Mouse (Mus musculus) midbrain, embryonic 14.5 days (tissue): ENCODE measurements at regions not wholly inside any gene's neighbourhood (a gene's known extent, or its start where the extent isn't known, plus 50 kb on each side); places are given as distances from the start of the nearest gene placed in this dataset.

Source experiments
- ATAC-seq: fragments of 200-750 bp; cut with Nextera tagmentation; 2 replicates; pipeline ENCODE4 v1.8.0; 2017; ENCODE audit warnings: moderate number of reproducible peaks, moderate library complexity; ENCODE audit not compliant: low FRiP score, low TSS enrichment
- DNase-seq: peaks from one replicate; pipeline ENCODE4 v3.0.0-alpha.2; 2015
- H3K27ac ChIP-seq: fragments of 300-500 bp; sonication (generic); replicated peaks from 2 replicates; pipeline ENCODE4 v1.5.1; 2014; ENCODE audit warnings: mild to moderate bottlenecking, low read depth, low read length, moderate library complexity
- H3K27me3 ChIP-seq: fragments of 300-500 bp; sonication (generic); 2 replicates; pipeline ENCODE4 v1.6.1; 2014; ENCODE audit warnings: low read length, control low read depth, mixed read lengths; ENCODE audit not compliant: control insufficient read depth, insufficient read depth
- H3K36me3 ChIP-seq: fragments of 300-500 bp; sonication (generic); 2 replicates; pipeline ENCODE4 v1.6.1; 2014; ENCODE audit warnings: low read length, control low read depth; ENCODE audit not compliant: control insufficient read depth, insufficient read depth
- H3K4me1 ChIP-seq: fragments of 300-500 bp; sonication (generic); 2 replicates; pipeline ENCODE4 v1.6.1; 2014; ENCODE audit warnings: mild to moderate bottlenecking, antibody characterized with exemption, low read length, control low read depth; ENCODE audit not compliant: control insufficient read depth, insufficient read depth
- H3K4me2 ChIP-seq: fragments of 300-500 bp; sonication (generic); 2 replicates; pipeline ENCODE4 v1.6.1; 2014; ENCODE audit warnings: mild to moderate bottlenecking, low read length, moderate library complexity
- H3K4me3 ChIP-seq: fragments of 300-500 bp; sonication (generic); replicated peaks from 2 replicates; pipeline ENCODE4 v1.5.1; 2014; ENCODE audit warnings: low read depth, low read length
- H3K9ac ChIP-seq: fragments of 300-500 bp; sonication (generic); replicated peaks from 2 replicates; pipeline ENCODE4 v1.6.1; 2014; ENCODE audit warnings: mild to moderate bottlenecking, low read length, moderate library complexity
- H3K9me3 ChIP-seq: fragments of 300-500 bp; sonication (generic); 2 replicates; pipeline ENCODE4 v1.6.1; 2016; ENCODE audit warnings: low read length, control low read depth, mixed read lengths; ENCODE audit not compliant: control insufficient read depth
- WGBS: fragments of 180-500 bp; shearing (Covaris S2); extraction: QIAGEN DNeasy Blood & Tissue Kit; methylation state at CpG from one replicate; pipeline ENCODE4 v1.1.7; 2014; 5-methylcytosine and 5-hydroxymethylcytosine counted together

- no peak overlapping the region for H3K4me3 ChIP-seq
- no peaks in the 10 kb centered on the region for H3K36me3 ChIP-seq
- H3K27me3 ChIP-seq, result no peaks in the 10 kb centered on the region
- H3K9me3 ChIP-seq, result no peaks in the 10 kb centered on the region
- no peak for ATAC-seq
- no peak for DNase-seq
- no peak overlapping the region for H3K27ac ChIP-seq
- no peaks in the 10 kb centered on the region for H3K4me1 ChIP-seq
- H3K4me2 ChIP-seq, result no peak overlapping the region
- 95% methylated on average over 3 of the region's 3 CpGs for WGBS
- H3K9ac ChIP-seq, result no peak overlapping the region
These were observed 90.2 kb downstream of the Gm12728 start for GRCm38 (mm10) chr4:105879891-105880290.

GRCm38 (mm10) chr4:105884791-105885190 is 95.1 kb downstream of the Gm12728 start:
- 47% methylated on average over 3 of the region's 3 CpGs for WGBS
- H3K36me3 ChIP-seq, result no peaks in the 10 kb centered on the region
- ATAC-seq, result no peak
- no peaks in the 10 kb centered on the region for H3K27me3 ChIP-seq
- no peak overlapping the region for H3K4me3 ChIP-seq
- no peak overlapping the region for H3K9ac ChIP-seq
- no peaks in the 10 kb centered on the region for H3K9me3 ChIP-seq
- no peak overlapping the region for H3K4me2 ChIP-seq
- H3K27ac ChIP-seq, result no peak overlapping the region
- peak; percentile 4 for DNase-seq
- H3K4me1 ChIP-seq, result no peaks in the 10 kb centered on the region

- ATAC-seq (no peak), DNase-seq (no peak)
- H3K4me3 ChIP-seq, result no peak overlapping the region
These were observed 101.8 kb downstream of the Gm12728 start for GRCm38 (mm10) chr4:105891438-105891837.

GRCm38 (mm10) chr4:105892065-105892464 is 102.4 kb downstream of the Gm12728 start:
- Histone ChIP-seq H3K27ac (no peak overlapping the region), H3K36me3 (no peaks in the 10 kb centered on the region), H3K4me2 (no peak overlapping the region), H3K4me1 (no peaks in the 10 kb centered on the region), H3K9ac (no peak overlapping the region), H3K4me3 (no peak overlapping the region), H3K27me3 (no peaks in the 10 kb centered on the region), H3K9me3 (no peaks in the 10 kb centered on the region)
- ATAC-seq (no peak), DNase-seq (no peak)
- WGBS, result 88% methylated on average over 2 of the region's 2 CpGs

More at GRCm38 (mm10) chr4:105891438-105891837, 101.8 kb downstream of the Gm12728 start:
- Histone ChIP-seq H3K27ac (no peak overlapping the region), H3K36me3 (no peaks in the 10 kb centered on the region), H3K27me3 (no peaks in the 10 kb centered on the region), H3K9ac (no peak overlapping the region), H3K9me3 (no peaks in the 10 kb centered on the region), H3K4me2 (no peak overlapping the region), H3K4me1 (no peaks in the 10 kb centered on the region)
- 93% methylated on average over 4 of the region's 4 CpGs for WGBS

- Histone ChIP-seq H3K27ac (no peak overlapping the region), H3K27me3 (no peaks in the 10 kb centered on the region), H3K9me3 (no peaks in the 10 kb centered on the region), H3K4me1 (no peaks in the 10 kb centered on the region), H3K4me2 (no peak overlapping the region), H3K36me3 (no peaks in the 10 kb centered on the region), H3K4me3 (no peak overlapping the region), H3K9ac (no peak overlapping the region)
- WGBS, result 83% methylated on average over 2 of the region's 2 CpGs
- ATAC-seq (no peak), DNase-seq (no peak)
These were observed 105.4 kb downstream of the Gm12728 start for GRCm38 (mm10) chr4:105895116-105895515.

- Histone ChIP-seq H3K4me2 (no peak overlapping the region), H3K4me1 (no peaks in the 10 kb centered on the region), H3K27me3 (no peaks in the 10 kb centered on the region), H3K36me3 (no peaks in the 10 kb centered on the region), H3K9me3 (no peaks in the 10 kb centered on the region), H3K9ac (no peak overlapping the region), H3K27ac (no peak overlapping the region), H3K4me3 (no peak overlapping the region)
- 95% methylated on average over 5 of the region's 5 CpGs for WGBS
- ATAC-seq, result no peak
- DNase-seq, result no peak
These were observed 108.6 kb downstream of the Gm12728 start for GRCm38 (mm10) chr4:105898054-105898847.

GRCm38 (mm10) chr4:105904896-105905295 is 115.2 kb downstream of the Gm12728 start:
- Histone ChIP-seq H3K4me2 (no peak overlapping the region), H3K4me3 (no peak overlapping the region), H3K27ac (no peak overlapping the region), H3K36me3 (no peaks in the 10 kb centered on the region), H3K4me1 (no peaks in the 10 kb centered on the region), H3K27me3 (no peaks in the 10 kb centered on the region), H3K9me3 (no peaks in the 10 kb centered on the region), H3K9ac (no peak overlapping the region)
- ATAC-seq (no peak), DNase-seq (no peak)
- WGBS, result 74% methylated on average over 8 of the region's 8 CpGs

- Histone ChIP-seq H3K27ac (no peak overlapping the region), H3K9ac (no peak overlapping the region), H3K36me3 (no peaks in the 10 kb centered on the region), H3K27me3 (no peaks in the 10 kb centered on the region), H3K4me3 (no peak overlapping the region), H3K9me3 (no peaks in the 10 kb centered on the region), H3K4me2 (no peak overlapping the region), H3K4me1 (no peaks in the 10 kb centered on the region)
- DNase-seq, result no peak
- 95% methylated on average over 4 of the region's 4 CpGs for WGBS
- no peak for ATAC-seq
These were observed 116.7 kb downstream of the Gm12728 start for GRCm38 (mm10) chr4:105906411-105906810.

GRCm38 (mm10) chr4:105907611-105908010 is 117.9 kb downstream of the Gm12728 start:
- Histone ChIP-seq H3K4me3 (no peak overlapping the region), H3K9me3 (no peaks in the 10 kb centered on the region), H3K9ac (no peak overlapping the region), H3K36me3 (no peaks in the 10 kb centered on the region), H3K4me1 (no peaks in the 10 kb centered on the region), H3K4me2 (no peak overlapping the region), H3K27me3 (no peaks in the 10 kb centered on the region), H3K27ac (no peak overlapping the region)
- DNase-seq (no peak), ATAC-seq (no peak)
- 90% methylated on average over 7 of the region's 7 CpGs for WGBS
